Comparison of ENCODE assay signal across 9 mouse cellular contexts in the genomic region with DNA sequence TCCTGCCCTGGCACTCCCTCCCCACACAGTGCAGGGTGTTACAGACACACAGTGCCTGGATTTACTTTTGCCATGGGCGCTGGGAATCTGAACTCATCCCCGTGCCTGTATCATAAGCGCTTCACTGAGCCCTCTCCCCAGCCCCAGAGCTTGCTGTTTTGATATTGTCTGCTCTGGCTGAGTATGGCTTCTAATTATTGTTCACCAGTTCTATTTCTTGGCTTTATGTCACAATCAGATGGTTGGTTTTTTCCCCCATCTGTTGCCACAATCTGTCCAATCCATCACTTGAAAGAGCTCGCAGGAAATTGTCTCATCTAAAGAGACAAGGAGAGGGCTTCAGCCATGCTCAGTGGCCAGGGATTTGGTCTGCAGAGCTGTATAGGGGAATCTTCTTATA. TPM values are rescaled to one million over a fixed set of nuclear protein-coding genes. Genes with fewer than 3 reads are reported as not detected.
DNase-seq lines count a peak whose midpoint lies in the region; ATAC-seq lines count a peak whose summit lies in the region.
"Had no signal": no experiment of that assay in that cellular context is flagged by ENCODE, and none has a peak within 500 bp of the region (broad histone marks: within the 10 kb centered on the region; RNA-seq: fewer than 3 reads in every experiment).

No protein-coding gene starts in this region.

- DNase-seq in 416B (ENCODE audit: low read depth) (peak; percentile 43), MN1 (ENCODE audit: low spot score) (peak; percentile 47)
- DNase-seq in cerebellum, postnatal 14 days: peak; percentile 69 to 85
- DNase-seq in layer of hippocampus, adult 8-10 months (ENCODE audit: low spot score in 2 of 2): peak; percentile 62 to 72
- DNase-seq in T-cell, adult 2 months (ENCODE audit: low spot score): no peak
- DNase-seq in thymus, postnatal 0 days (ENCODE audit: low spot score): no peak
- DNase-seq: kidney, postnatal 36 days; liver had no signal

- ATAC-seq in megakaryocyte, adult 5-6 weeks (ENCODE audit: poor library complexity, severe bottlenecking): no peak

RNA-seq across cellular contexts. Expression of gene Sema4d, which starts 12.1 kb away (rescaled TPM):
- 10 to 100 TPM; 79.8 to 99.9 (median 95.4) TPM for total RNA-seq in layer of hippocampus, adult 8-10 months (2022)
- 99.8 and 110 TPM in 2 replicates for total RNA-seq in megakaryocyte, adult 5-6 weeks (2015)
- 54.1 and 66.6 TPM in 2 replicates for total RNA-seq in megakaryocyte, adult 5-6 weeks (2017)
- polyA plus RNA-seq in thymus, postnatal 0 days (2015; fragmentation: Nextera tagmentation; extraction: Ambion mirVana): 55.9 and 58.5 TPM in 2 replicates

RNA-seq across cellular contexts. Expression of gene Gadd45g, which starts 40.8 kb away (rescaled TPM):
- 10 to 100 TPM; 14.6 to 28.2 (median 17.2) TPM for total RNA-seq in layer of hippocampus, adult 8-10 months (2022)
- total RNA-seq in megakaryocyte, adult 5-6 weeks (2015): 2.6 and 4.4 TPM in 2 replicates
- total RNA-seq in megakaryocyte, adult 5-6 weeks (2017): 8.7 and 11.2 TPM in 2 replicates
- polyA plus RNA-seq in thymus, postnatal 0 days (2015; fragmentation: Nextera tagmentation; extraction: Ambion mirVana): 14.2 and 16.1 TPM in 2 replicates

Comparison
In these comparisons a context has a peak if more than half of its experiments do, and no peak if none do; other contexts are left out.
1. DNase-seq: peak in 416B (single experiment), MN1 (single experiment), cerebellum, postnatal 14 days (2 of 2) and layer of hippocampus, adult 8-10 months (2 of 2); none in T-cell, adult 2 months (single experiment) and thymus, postnatal 0 days (single experiment).